Mouse (Mus musculus) MEL (cell line): Measurements from ENCODE around the gene 1700022I11Rik. TPM values are rescaled to one million over a fixed set of nuclear protein-coding genes. Genes with fewer than 3 reads are reported as not detected.
A peak's percentile ranks its signal among the peaks of the same experiment; 100 is the strongest.
"Not testable (repeated sequence)": the region's sequence is repeated elsewhere in the genome, so short reads cannot be mapped to it uniquely, and the experiment has no call there.

Experiments used
- DNase-seq: peaks from one replicate; pipeline ENCODE4 v3.0.0; 2011; ENCODE audit warnings: low read depth, low spot score
- H3K27ac ChIP-seq: 2 replicates; pipeline ENCODE4 v1.5.1; 2012; ENCODE audit warnings: low read depth, mild to moderate bottlenecking, control low read depth, low read length, moderate library complexity; ENCODE audit not compliant: control insufficient read depth
- H3K27me3 ChIP-seq, 2 experiments: fragments of 150-350 bp in 1 of 2; sonication (generic) in 1 of 2; 2 replicates each; pipeline ENCODE4 v1.6.1; 2012; ENCODE audit warnings: low read length in 2 of 2, mild to moderate bottlenecking in 2 of 2, improper control_type of control experiment in 1 of 2, moderate library complexity in 1 of 2; ENCODE audit not compliant: insufficient read depth in 2 of 2, control insufficient read depth in 1 of 2
- H3K36me3 ChIP-seq, 2 experiments: 2 replicates each; pipeline ENCODE4 v1.6.1; 2012 to 2014; ENCODE audit warnings: low read length in 2 of 2, improper control_type of control experiment in 1 of 2, inconsistent platforms in 1 of 2, mild to moderate bottlenecking in 1 of 2; ENCODE audit not compliant: insufficient read depth in 2 of 2, control insufficient read depth in 1 of 2
- H3K4me1 ChIP-seq, 2 experiments: fragments of 150-350 bp in 1 of 2; sonication (generic) in 1 of 2; 2 replicates each; pipeline ENCODE4 v1.6.1; 2012; ENCODE audit warnings: low read length in 2 of 2, improper control_type of control experiment in 1 of 2, mild to moderate bottlenecking in 1 of 2; ENCODE audit not compliant: insufficient read depth in 2 of 2, control insufficient read depth in 1 of 2
- H3K4me3 ChIP-seq, 2 experiments: fragments of 150-350 bp in 1 of 2; sonication (generic) in 1 of 2; 2 replicates each; pipeline ENCODE4 v1.5.1; 2012; ENCODE audit warnings: low read depth in 2 of 2, low read length in 2 of 2, mild to moderate bottlenecking in 2 of 2, moderate library complexity in 2 of 2, control low read depth in 1 of 2, improper control_type of control experiment in 1 of 2; ENCODE audit not compliant: control insufficient read depth in 1 of 2, insufficient read depth in 1 of 2
- H3K79me2 ChIP-seq: 2 replicates; pipeline ENCODE4 v1.6.1; 2012; ENCODE audit warnings: mild to moderate bottlenecking, low read length, moderate library complexity; ENCODE audit not compliant: control insufficient read depth, poor library complexity, insufficient read depth
- H3K9ac ChIP-seq: 2 replicates; pipeline ENCODE4 v1.6.1; 2012; ENCODE audit warnings: low read depth, mild to moderate bottlenecking, control low read depth, low read length, moderate library complexity; ENCODE audit not compliant: control insufficient read depth, poor library complexity, severe bottlenecking
- H3K9me3 ChIP-seq: fragments of 150-350 bp; sonication (generic); replicated peaks from 2 replicates; pipeline ENCODE4 v1.6.1; 2012; ENCODE audit warnings: mild to moderate bottlenecking, low read length, improper control_type of control experiment, moderate library complexity; ENCODE audit not compliant: insufficient read depth
- CHD1 ChIP-seq: IDR thresholded peaks from 2 replicates; pipeline ENCODE4 v1.6.1; 2012; ENCODE audit warnings: low read depth, mild to moderate bottlenecking, inconsistent platforms, low read length, improper control_type of control experiment
- CHD2 ChIP-seq: IDR thresholded peaks from 2 replicates; pipeline ENCODE4 v1.6.1; 2011; ENCODE audit warnings: low read length, improper control_type of control experiment
- E2F4 ChIP-seq: IDR thresholded peaks from 2 replicates; pipeline ENCODE4 v1.6.1; 2011; ENCODE audit warnings: low read depth, low read length, improper control_type of control experiment, borderline replicate concordance
- ELF1 ChIP-seq: IDR thresholded peaks from 2 replicates; pipeline ENCODE4 v1.6.1; 2014; ENCODE audit warnings: low read depth, mild to moderate bottlenecking, inconsistent platforms, low read length, improper control_type of control experiment, moderate library complexity
- ETS1 ChIP-seq: IDR thresholded peaks from 2 replicates; pipeline ENCODE4 v1.6.1; 2012; ENCODE audit warnings: low read depth, mild to moderate bottlenecking, inconsistent platforms, low read length, improper control_type of control experiment, moderate library complexity
- HCFC1 ChIP-seq: IDR thresholded peaks from 2 replicates; pipeline ENCODE4 v1.6.1; 2012; ENCODE audit warnings: low read depth, mild to moderate bottlenecking, inconsistent platforms, low read length, improper control_type of control experiment, moderate library complexity
- KAT2A ChIP-seq: conservative IDR thresholded peaks from 2 replicates; pipeline ENCODE4 v1.6.1; 2012; ENCODE audit warnings: low read depth, low read length, improper control_type of control experiment, inconsistent platforms
- MAFK ChIP-seq: IDR thresholded peaks from 2 replicates; pipeline ENCODE4 v1.6.1; 2011; ENCODE audit warnings: low read depth, mild to moderate bottlenecking, low read length, improper control_type of control experiment, borderline replicate concordance
- MAX ChIP-seq: IDR thresholded peaks from 2 replicates; pipeline ENCODE4 v1.6.1; 2011; ENCODE audit warnings: low read length, improper control_type of control experiment
- MAZ ChIP-seq: IDR thresholded peaks from 2 replicates; pipeline ENCODE4 v1.6.1; 2012; ENCODE audit warnings: low read depth, mild to moderate bottlenecking, inconsistent platforms, low read length, improper control_type of control experiment
- MEF2A ChIP-seq: IDR thresholded peaks from 2 replicates; pipeline ENCODE4 v1.6.1; 2014; ENCODE audit warnings: low read depth, mild to moderate bottlenecking, inconsistent platforms, low read length, improper control_type of control experiment; ENCODE audit not compliant: poor library complexity, insufficient replicate concordance, severe bottlenecking; ENCODE audit errors: extremely low read depth
- MXI1 ChIP-seq: IDR thresholded peaks from 2 replicates; pipeline ENCODE4 v1.6.1; 2011; ENCODE audit warnings: mild to moderate bottlenecking, low read depth, low read length, improper control_type of control experiment
- MYC ChIP-seq: IDR thresholded peaks from 2 replicates; pipeline ENCODE4 v1.6.1; 2011; ENCODE audit warnings: low read depth, mild to moderate bottlenecking, low read length, improper control_type of control experiment, moderate library complexity
- NELFE ChIP-seq: IDR thresholded peaks from 2 replicates; pipeline ENCODE4 v1.6.1; 2011; ENCODE audit warnings: low read depth, low read length, improper control_type of control experiment
- NRF1 ChIP-seq: IDR thresholded peaks from 2 replicates; pipeline ENCODE4 v1.6.1; 2014; ENCODE audit warnings: low read depth, mild to moderate bottlenecking, inconsistent platforms, low read length, improper control_type of control experiment, moderate library complexity; ENCODE audit not compliant: poor library complexity, insufficient read depth, severe bottlenecking
- POLR2A ChIP-seq, 2 experiments: IDR thresholded peaks; 2 replicates each; pipeline ENCODE4 v1.6.1; 2011 to 2012; ENCODE audit warnings: low read length in 2 of 2, mild to moderate bottlenecking in 2 of 2, control low read depth in 1 of 2, improper control_type of control experiment in 1 of 2, low read depth in 1 of 2, moderate library complexity in 1 of 2; ENCODE audit not compliant: control insufficient read depth in 1 of 2, insufficient read depth in 1 of 2, poor library complexity in 1 of 2
- POLR2AphosphoS2 ChIP-seq: IDR thresholded peaks from 2 replicates; pipeline ENCODE4 v1.6.1; 2011; ENCODE audit warnings: low read length, improper control_type of control experiment
- RCOR1 ChIP-seq: IDR thresholded peaks from 2 replicates; pipeline ENCODE4 v1.6.1; 2012; ENCODE audit warnings: low read depth, mild to moderate bottlenecking, inconsistent platforms, low read length, improper control_type of control experiment
- SIN3A ChIP-seq: IDR thresholded peaks from 2 replicates; pipeline ENCODE4 v1.6.1; 2012; ENCODE audit warnings: low read length, improper control_type of control experiment, inconsistent platforms
- TBP ChIP-seq: IDR thresholded peaks from 2 replicates; pipeline ENCODE4 v1.8.0; 2011; ENCODE audit warnings: low read depth, low read length, improper control_type of control experiment
- USF1 ChIP-seq: IDR thresholded peaks from 2 replicates; pipeline ENCODE4 v1.6.1; 2014; ENCODE audit warnings: low read depth, mild to moderate bottlenecking, inconsistent platforms, low read length, improper control_type of control experiment, moderate library complexity
- ZKSCAN1 ChIP-seq: IDR thresholded peaks from 2 replicates; pipeline ENCODE4 v1.6.1; 2012; ENCODE audit warnings: low read depth, mild to moderate bottlenecking, inconsistent platforms, low read length, improper control_type of control experiment, moderate library complexity
- ZMIZ1 ChIP-seq: IDR thresholded peaks from 2 replicates; pipeline ENCODE4 v1.6.1; 2012; ENCODE audit warnings: low read depth, mild to moderate bottlenecking, inconsistent platforms, low read length, improper control_type of control experiment, moderate library complexity
- polyA plus RNA-seq, 2 experiments: library from polyadenylated mRNA; stranded (reverse) in 1 of 2; unstranded in 1 of 2; fragments of >175 nt in 1 of 2; fragments of >200 nt in 1 of 2; gene quantifications; 2 replicates each; pipeline versions ENCODE4 v1.2.1 to v1.2.4; 2012; ENCODE audit warnings: low replicate concordance in 2 of 2, low read depth in 1 of 2; ENCODE audit not compliant: insufficient read length in 2 of 2, insufficient read depth in 1 of 2, missing spikeins in 1 of 2
- total RNA-seq: library from RNA; depleted of rRNA; stranded (reverse); fragments of 300-350 nt; gene quantifications from 2 replicates; pipeline ENCODE4 v1.2.3, GENCODE M21; 2012

Gene 1700022I11Rik
- total and polyA plus RNA-seq, 3 experiments = 0.39 to 0.54 TPM; not detected in 1

GRCm38 (mm10) chr4:42999451-43000140 is 30.2 kb downstream of the 1700022I11Rik start (continued):
- TF ChIP-seq ELF1 = 0 out of 2 replicates have a peak, but pooled peaks have one; percentile 30
- peak; percentile 88 for TF ChIP-seq USF1
- no peak for TF ChIP-seq MEF2A
- TF ChIP-seq ETS1 = no peak
- peak; percentile 56; the same call in 1 of the 2 replicates for TF ChIP-seq ZMIZ1
- no peak for TF ChIP-seq MAFK
- no peak for TF ChIP-seq ZKSCAN1
- TF ChIP-seq MAZ = no peak
- TF ChIP-seq CHD1 = no peak
- TF ChIP-seq POLR2AphosphoS2 = no peak; the same call in 1 of the 2 replicates

- Histone ChIP-seq H3K27ac (peak within 1 kb of the TSS; percentile 91), H3K4me1 (peaks cover 3 to 13% of the 10 kb centered on the region in 2 experiments; a peak in 3 of 4 replicates), H3K79me2 (peaks cover 34% of the 10 kb centered on the region), H3K36me3 (peaks cover 11 to 25% of the 10 kb centered on the region in 2 experiments), H3K4me3 (peak within 1 kb of the TSS; percentile 68 to 78), H3K9ac (peak within 1 kb of the TSS; percentile 83)
- not testable (repeated sequence) for H3K27me3 ChIP-seq, H3K9me3 ChIP-seq
- peak; percentile 99 for DNase-seq
- TF ChIP-seq NRF1 = 0 out of 2 replicates have a peak, but pooled peaks have one; percentile 35
- peak; percentile 61; the same call in 1 of the 2 replicates for TF ChIP-seq MAX
- TF ChIP-seq ETS1 = peak; percentile 22; the same call in 1 of the 2 replicates
- TF ChIP-seq HCFC1 = peak; percentile 78
- TF ChIP-seq TBP = peak; percentile 88
- TF ChIP-seq POLR2AphosphoS2 = peak; percentile 68; the same call in 1 of the 2 replicates
- peak; percentile 50 for TF ChIP-seq ELF1
- TF ChIP-seq NELFE = peak; percentile 48; the same call in 1 of the 2 replicates
- TF ChIP-seq MXI1 = peak; percentile 53
- TF ChIP-seq KAT2A = peak; percentile 57
- TF ChIP-seq POLR2A (IDR thresholded peaks at IDR 0.05; ENCODE audit: control insufficient read depth in 1 of 2, insufficient read depth in 1 of 2, low read depth in 1 of 2, low read length in 2 of 2, poor library complexity in 1 of 2) = peak; percentile 43 to 75; a peak in 2 of 4 replicates
- TF ChIP-seq CHD2 = peak; percentile 95
- TF ChIP-seq E2F4 = 0 out of 2 replicates have a peak, but pooled peaks have one; percentile 22
- TF ChIP-seq USF1 = peak; percentile 46; the same call in 1 of the 2 replicates
- TF ChIP-seq RCOR1 = peak; percentile 34; the same call in 1 of the 2 replicates
- peak; percentile 57 for TF ChIP-seq SIN3A
- peak; percentile 43; the same call in 1 of the 2 replicates for TF ChIP-seq MYC
- 0 out of 2 replicates have a peak, but pooled peaks have one; percentile 58 for TF ChIP-seq ZMIZ1
These were observed 31.0 kb downstream of the 1700022I11Rik start, which contains the start of gene Vcp for GRCm38 (mm10) chr4:43000141-43000986. Vcp (minus strand) TSS chr4:43000507.
